Mouse (Mus musculus): Measurements from ENCODE around the gene Tmeff2.
A peak's percentile ranks its signal among the peaks of the same experiment; 100 is the strongest.

Tmeff2 gene

DNA sequence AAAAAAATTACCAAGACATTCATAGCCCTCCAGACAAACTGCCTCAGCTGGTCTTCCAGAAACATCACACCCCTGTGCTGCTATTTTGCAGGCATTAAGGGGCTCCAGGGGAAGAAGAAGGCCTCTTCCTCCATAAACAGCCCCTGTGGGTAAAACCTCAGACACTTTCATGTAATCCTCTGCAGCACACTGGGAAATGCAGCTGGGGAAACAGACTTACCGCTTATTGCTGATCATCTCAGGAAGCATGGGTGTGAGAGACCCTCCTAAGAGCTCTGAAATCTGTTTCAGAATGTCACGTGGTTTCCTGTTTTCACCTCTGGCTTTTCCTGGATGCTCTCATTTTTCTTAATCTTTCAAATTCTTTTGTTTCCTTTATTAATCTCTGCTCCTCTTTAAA lies 204.3 kb downstream of the Tmeff2 start:
- DNase-seq (ENCODE audit: low read depth, low spot score) = no peak

GRCm38 (mm10) chr1:51106401-51106920 lies 206.0 kb downstream of the Tmeff2 start:
- no peak for DNase-seq (ENCODE audit: low read depth, low spot score)

GRCm38 (mm10) chr1:51107299-51107698 lies 206.9 kb downstream of the Tmeff2 start:
- DNase-seq (ENCODE audit: low read depth, low spot score) = no peak

DNA sequence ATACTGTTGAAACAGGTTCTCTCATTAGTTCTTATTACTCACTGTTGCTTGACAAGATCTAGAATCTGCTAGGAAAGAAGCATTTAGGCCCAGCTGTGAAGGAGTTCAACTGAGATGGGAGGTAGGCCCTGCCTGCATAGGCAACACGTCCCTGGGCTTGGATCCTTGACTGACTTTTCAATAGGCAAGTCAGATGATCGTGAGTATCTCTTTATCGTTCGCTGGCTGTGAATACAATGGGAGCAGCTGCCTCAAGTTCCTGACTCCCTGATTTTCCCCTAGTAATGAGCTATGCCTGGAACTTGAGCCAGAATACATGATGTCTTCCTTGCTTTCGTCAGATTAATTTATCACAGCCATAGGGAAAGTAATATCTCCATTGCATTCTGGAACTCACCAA lies 214.3 kb downstream of the Tmeff2 start:
- DNase-seq (ENCODE audit: low read depth, low spot score) = no peak

DNA sequence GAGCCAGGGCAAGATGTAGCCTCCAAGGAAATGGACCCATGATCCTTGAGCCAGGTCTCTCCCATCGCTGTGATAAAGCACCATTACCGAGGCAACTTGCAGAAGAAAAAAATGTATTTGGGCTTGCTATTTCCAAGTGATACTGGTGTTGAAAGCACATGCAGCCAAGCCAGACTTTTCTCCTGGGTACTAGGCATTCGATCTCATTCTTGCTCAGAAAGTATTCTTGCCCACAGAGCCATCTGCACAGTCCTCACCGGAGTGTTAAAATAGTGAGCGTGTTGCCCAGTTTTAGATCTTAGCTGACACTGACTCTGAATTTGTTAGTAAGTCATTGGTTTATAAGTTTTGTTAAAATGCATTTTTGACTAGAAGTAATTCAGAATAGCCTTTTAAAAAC lies 215.3 kb downstream of the Tmeff2 start:
- DNase-seq (ENCODE audit: low read depth, low spot score) = no peak

DNA sequence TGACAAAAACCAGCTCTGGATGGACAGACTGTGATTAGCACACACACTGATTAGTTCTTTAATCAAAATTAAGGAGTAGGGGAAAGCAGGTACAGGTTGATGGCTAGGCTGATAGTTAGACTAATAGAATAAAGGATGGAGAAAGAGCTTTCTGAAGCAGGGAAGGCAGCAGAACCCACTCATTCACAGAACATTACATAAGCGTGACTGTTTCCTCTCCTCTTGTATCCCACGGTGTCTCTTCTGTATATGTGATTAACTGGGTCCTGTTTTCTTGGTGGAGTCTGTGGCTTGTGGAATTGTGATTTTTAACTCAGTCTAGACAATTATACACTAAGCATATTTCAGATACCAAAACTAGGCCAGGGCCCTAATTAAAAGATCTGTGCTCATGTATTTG lies 217.4 kb downstream of the Tmeff2 start:
- DNase-seq (ENCODE audit: low read depth, low spot score) = no peak

GRCm38 (mm10) chr1:51125671-51126424 lies 225.4 kb downstream of the Tmeff2 start:
- no peak for DNase-seq (ENCODE audit: low read depth, low spot score)

DNA sequence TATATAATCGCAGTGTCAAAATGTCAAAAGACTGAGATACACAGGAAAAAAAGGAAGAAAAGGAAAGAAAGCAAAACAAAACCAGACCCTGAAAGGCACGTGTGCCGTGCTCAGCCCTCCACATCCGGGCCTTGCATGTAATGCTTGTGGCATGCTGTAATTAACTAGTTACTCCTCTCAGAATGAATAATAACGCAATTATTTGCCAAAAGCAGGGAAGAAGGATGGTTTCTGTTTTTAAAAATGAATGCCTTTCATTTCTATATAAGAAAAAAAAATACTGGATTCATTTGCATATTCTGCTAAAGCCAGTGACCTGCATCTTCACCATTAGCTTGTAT lies 225.9 kb downstream of the Tmeff2 start:
- DNase-seq (ENCODE audit: low read depth, low spot score) = no peak

DNA sequence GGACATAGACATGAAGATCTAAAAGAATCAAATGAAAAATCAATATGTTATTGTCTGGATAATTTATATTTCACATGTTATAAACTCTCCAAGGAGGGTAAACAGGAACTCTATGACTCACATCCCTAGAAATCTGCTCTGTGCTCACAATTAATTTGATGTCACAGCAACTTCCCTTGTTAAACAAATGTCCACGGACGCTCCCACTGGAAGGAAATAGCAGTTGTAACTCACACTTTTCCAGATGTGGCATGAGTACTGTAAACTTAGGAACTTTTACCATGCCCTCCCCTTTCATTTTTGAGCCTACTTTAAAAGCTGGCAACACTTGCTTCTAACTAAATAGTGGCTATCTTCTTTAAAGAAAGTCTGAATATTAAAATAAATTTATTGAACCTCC lies 236.3 kb downstream of the Tmeff2 start:
- DNase-seq (ENCODE audit: low read depth, low spot score) = no peak

DNA sequence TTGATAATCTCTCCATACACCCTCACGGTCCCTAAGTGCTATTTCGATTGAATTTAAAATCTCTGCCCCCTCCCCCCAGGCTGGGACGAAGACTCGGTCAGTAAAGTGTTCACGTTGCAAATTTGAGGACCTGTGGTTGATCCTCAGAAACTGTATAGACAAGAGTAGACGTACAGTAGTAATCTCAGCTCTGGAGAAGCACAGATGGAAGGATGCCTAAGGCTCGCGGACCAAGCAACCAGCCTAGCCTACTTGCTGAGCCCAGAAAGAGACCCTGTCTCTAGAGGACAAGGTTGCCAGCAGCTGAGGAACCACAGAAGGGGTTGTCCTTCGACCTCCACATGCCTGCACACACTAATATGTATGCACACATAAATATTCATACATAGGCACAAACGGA lies 239.2 kb downstream of the Tmeff2 start:
- DNase-seq (ENCODE audit: low read depth, low spot score) = no peak

- DNase-seq (ENCODE audit: low read depth, low spot score) = no peak
These were observed 240.9 kb downstream of the Tmeff2 start for GRCm38 (mm10) chr1:51141381-51141780.

GRCm38 (mm10) chr1:51142729-51143128 lies 242.3 kb downstream of the Tmeff2 start:
- no peak for DNase-seq (ENCODE audit: low read depth, low spot score)

DNA sequence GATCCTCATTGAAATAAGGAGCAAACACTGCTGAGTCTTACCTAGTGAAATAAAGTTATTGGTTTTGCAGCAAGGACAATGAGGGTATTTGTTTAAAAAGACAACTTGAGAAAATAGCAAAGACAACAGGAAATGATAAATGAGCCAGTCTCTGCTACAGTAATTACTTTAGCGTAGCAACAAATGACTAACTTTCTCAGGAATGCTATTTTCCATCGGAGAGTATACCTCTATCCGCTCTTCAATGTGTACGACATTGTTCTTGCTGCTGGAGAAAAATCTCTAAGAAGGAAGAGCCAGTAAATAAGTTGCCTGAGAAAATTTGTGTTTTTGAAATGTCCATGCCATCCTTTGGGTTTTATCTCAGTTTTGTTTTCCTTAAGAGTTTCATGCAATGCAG lies 245.2 kb downstream of the Tmeff2 start:
- no peak for DNase-seq (ENCODE audit: low read depth, low spot score)

GRCm38 (mm10) chr1:51148481-51149137 lies 248.2 kb downstream of the Tmeff2 start:
- DNase-seq (ENCODE audit: low read depth, low spot score) = peak; percentile 55

- peak; percentile 35 for DNase-seq (ENCODE audit: low read depth, low spot score)
These were observed 249.0 kb downstream of the Tmeff2 start for GRCm38 (mm10) chr1:51149488-51149887.

DNA sequence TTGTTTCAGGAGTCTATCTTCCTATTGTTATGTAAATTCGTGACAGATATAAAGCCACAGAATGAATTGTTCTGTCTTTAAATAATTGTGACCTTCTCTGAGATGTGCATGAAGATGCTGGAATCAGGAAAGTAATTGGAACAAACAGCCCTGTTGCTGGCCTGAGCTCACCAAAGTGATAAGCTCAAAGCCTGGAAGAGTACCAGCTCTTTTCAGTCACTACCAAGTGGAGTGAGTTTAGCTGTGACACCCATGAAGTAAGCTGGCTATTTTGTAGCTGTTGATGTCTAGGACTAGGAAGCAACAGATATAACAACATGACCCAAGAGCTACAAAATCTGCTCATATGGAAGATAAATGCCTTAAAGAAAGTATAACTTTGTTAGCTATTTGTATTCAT lies 249.4 kb downstream of the Tmeff2 start:
- no peak for DNase-seq (ENCODE audit: low read depth, low spot score)

DNA sequence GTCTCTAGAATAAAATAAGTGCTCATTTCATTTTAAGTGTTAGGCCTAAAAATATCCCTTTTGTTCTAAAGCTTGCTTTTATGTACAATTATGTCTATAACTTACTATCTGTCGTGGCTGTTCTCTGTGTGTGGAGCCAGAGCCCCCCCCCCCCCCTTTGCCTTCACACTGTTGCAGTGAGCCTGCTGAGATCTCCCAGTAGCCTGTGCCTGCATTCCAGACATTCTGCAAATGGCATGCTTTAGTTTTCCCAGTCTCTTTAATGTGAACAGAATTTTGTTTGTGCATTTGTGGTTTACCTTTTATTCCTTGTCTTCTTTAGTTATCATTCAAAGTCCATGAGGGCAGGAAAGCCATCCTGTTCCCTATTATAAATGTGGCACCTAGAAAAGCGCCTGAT lies 251.6 kb downstream of the Tmeff2 start:
- peak; percentile 30 for DNase-seq (ENCODE audit: low read depth, low spot score)

DNA sequence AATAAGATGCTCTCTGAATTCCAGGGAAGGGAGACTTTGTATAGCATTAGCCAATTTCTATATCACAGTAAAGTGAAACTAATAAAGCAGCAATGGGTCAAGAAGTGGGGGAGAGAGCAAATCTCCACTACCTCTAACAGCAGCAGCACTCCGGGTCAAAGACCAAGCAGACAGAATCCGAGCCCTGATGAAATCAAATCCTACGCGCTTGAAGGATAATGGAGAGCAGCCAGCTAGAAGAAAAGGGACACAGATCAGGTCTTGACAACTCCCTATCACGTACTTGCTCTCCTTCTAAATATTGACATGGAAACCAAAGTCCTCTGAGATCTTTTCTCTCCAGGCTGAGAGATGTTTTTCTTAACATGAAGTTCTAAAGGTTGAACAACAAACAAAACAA lies 252.4 kb downstream of the Tmeff2 start:
- no peak for DNase-seq (ENCODE audit: low read depth, low spot score)

DNA sequence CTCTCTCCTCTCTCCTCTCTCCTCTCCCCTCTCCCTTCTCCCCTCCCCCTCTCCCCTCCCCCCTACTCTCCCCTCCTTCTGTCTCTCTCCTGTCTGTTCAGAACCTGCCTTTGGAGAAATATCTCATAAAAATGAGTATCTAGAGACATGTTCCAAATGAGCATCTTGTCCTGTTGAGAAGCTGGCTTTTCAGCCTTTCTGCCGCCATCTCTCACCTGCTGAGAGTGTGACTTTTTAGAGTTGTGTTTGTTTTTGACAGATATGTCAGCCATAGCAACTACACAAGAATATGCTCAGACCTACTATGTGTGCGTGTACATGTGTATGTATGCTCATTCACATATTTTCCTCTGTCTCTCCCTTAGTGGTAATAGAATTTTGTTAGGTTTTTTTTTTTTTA lies 283.8 kb downstream of the Tmeff2 start:
- DNase-seq (ENCODE audit: low read depth, low spot score) = no peak

GRCm38 (mm10) chr1:51189008-51189407 lies 288.6 kb downstream of the Tmeff2 start:
- DNase-seq (ENCODE audit: low read depth, low spot score) = no peak

DNA sequence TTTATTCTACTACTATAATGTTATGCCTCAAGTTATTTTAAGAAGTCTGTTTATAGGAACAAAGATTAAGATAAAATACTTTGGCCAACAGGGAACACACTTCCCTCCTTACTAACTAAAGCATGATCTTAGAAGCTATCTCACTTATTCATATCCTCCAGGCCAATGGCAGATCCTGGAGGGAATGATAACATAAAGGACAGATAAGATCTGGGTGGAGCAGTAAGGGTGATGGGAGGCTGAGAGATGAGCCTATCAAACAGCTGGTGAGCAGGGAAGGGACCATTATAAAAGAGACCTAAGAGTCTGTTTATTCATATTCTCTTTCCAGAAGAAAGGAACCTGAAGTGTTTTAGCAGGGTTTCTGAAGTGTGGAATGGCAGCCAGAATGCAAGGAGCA lies 290.8 kb downstream of the Tmeff2 start:
- DNase-seq (ENCODE audit: low read depth, low spot score) = no peak

DNA sequence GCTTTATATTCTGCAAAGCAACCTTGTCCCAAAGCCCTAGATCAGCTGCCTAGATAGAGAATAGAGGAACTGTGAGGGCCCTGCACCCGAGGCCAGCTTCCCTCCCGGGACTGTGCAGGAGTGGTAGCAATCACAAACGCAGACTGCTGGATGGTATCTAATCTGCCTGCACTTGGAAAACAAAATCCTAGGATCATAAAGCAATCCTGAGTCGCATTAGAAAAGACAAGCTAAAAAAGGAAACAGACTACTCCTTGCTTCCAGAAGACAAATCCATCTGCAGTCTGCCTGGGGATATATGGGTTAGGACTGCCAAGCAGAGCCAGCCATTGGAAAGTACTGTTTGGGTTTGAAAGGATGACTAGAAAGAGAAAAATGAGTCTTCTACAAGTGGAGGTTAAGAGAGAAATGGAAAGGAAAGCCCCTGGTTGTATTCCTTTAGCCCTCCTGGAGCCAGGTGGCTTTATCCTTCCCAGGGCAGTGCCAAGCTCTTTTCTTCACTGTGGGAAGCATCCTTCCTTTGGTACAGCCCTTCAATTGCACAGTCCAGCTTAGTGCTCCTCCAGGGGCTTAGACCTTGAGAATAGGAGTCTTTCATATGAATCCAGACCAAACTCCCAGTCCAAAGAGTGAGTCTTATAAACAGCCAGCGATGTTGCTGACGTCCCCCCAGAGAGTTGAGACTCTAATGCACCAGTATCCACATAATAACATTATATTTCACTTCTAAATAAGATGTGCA lies 291.6 kb downstream of the Tmeff2 start:
- DNase-seq (ENCODE audit: low read depth, low spot score) = no peak
